Mouse (Mus musculus) stomach, embryonic 14.5 days (tissue): Measurements from ENCODE around the gene 4931428F04Rik. TPM values are rescaled to one million over a fixed set of nuclear protein-coding genes. Genes with fewer than 3 reads are reported as not detected.

ENCODE experiments used
- ATAC-seq: fragments of 200-750 bp; cut with Nextera tagmentation; 2 replicates; pipeline ENCODE4 v1.8.0; 2017; ENCODE audit warnings: low read depth, moderate TSS enrichment; ENCODE audit not compliant: insufficient number of reproducible peaks, insufficient read depth, low FRiP score
- H3K27ac ChIP-seq: fragments of 300-500 bp; sonication (generic); 2 replicates; pipeline ENCODE4 v1.5.1; 2014; ENCODE audit warnings: mild to moderate bottlenecking, low read length, moderate library complexity, mixed read lengths
- H3K27me3 ChIP-seq: fragments of 300-500 bp; sonication (generic); 2 replicates; pipeline ENCODE4 v1.6.1; 2014; ENCODE audit warnings: low read length, control low read depth, mixed read lengths; ENCODE audit not compliant: control insufficient read depth, insufficient read depth
- H3K36me3 ChIP-seq: fragments of 300-500 bp; sonication (generic); 2 replicates; pipeline ENCODE4 v1.6.1; 2014; ENCODE audit warnings: mild to moderate bottlenecking, control low read depth, low read length, moderate library complexity, mixed read lengths; ENCODE audit not compliant: control insufficient read depth, insufficient read depth
- H3K4me1 ChIP-seq: fragments of 300-500 bp; sonication (generic); 2 replicates; pipeline ENCODE4 v1.6.1; 2014; ENCODE audit warnings: low read length, control low read depth, mixed read lengths; ENCODE audit not compliant: control insufficient read depth, insufficient read depth
- H3K4me2 ChIP-seq: fragments of 300-500 bp; sonication (generic); replicated peaks from 2 replicates; pipeline ENCODE4 v1.6.1; 2014; ENCODE audit warnings: low read depth, low read length, control low read depth
- H3K4me3 ChIP-seq: fragments of 300-500 bp; sonication (generic); 2 replicates; pipeline ENCODE4 v1.5.1; 2014; ENCODE audit warnings: low read depth, low read length, control low read depth
- H3K9ac ChIP-seq: fragments of 300-500 bp; sonication (generic); replicated peaks from 2 replicates; pipeline ENCODE4 v1.6.1; 2014; ENCODE audit warnings: low read depth, mild to moderate bottlenecking, control low read depth, low read length, moderate library complexity, mixed read lengths
- H3K9me3 ChIP-seq: fragments of 300-500 bp; sonication (generic); 2 replicates; pipeline ENCODE4 v1.6.1; 2016; ENCODE audit warnings: low read depth, low read length, control low read depth; ENCODE audit not compliant: control insufficient read depth
- WGBS: fragments of 180-500 bp; shearing (Covaris S2); extraction: QIAGEN DNeasy Blood & Tissue Kit; methylation state at CpG from one replicate; pipeline ENCODE4 v1.1.7; 2014; 5-methylcytosine and 5-hydroxymethylcytosine counted together
- polyA plus RNA-seq: library from polyadenylated mRNA; unstranded; fragments of >200 nt; fragmentation: Nextera tagmentation; extraction: Ambion mirVana; gene quantifications from 2 replicates; pipeline ENCODE4 v1.2.1, GENCODE M21; 2014

4931428F04Rik gene
- polyA plus RNA-seq, 1 experiment from 2014 or later = 10.3 TPM

- Histone ChIP-seq H3K4me1 (peaks cover 14% of the 10 kb centered on the region; the same call in 1 of the 2 replicates), H3K4me2 (peak within 1 kb of the TSS; percentile 90), H3K4me3 (peak within 1 kb of the TSS; percentile 56), H3K27me3 (no peaks in the 10 kb centered on the region), H3K9me3 (no peaks in the 10 kb centered on the region), H3K9ac (peak within 1 kb of the TSS; percentile 57), H3K36me3 (peaks cover 39% of the 10 kb centered on the region), H3K27ac (peak within 1 kb of the TSS; percentile 76; the same call in 1 of the 2 replicates)
- ATAC-seq = peak; percentile 91
- WGBS = under 1% methylated on average over 36 of the region's 36 CpGs
Observed at GRCm38 (mm10) chr8:105326141-105326672, 36.5 kb upstream of the 4931428F04Rik start, which contains the start of the genes Lrrc29 and Tmem208. TSS of gene Lrrc29 (minus strand) at chr8:105326278. TSS of gene Tmem208 (plus strand) at chr8:105326354.

GRCm38 (mm10) chr8:105325641-105326093 lies 36.0 kb upstream of the 4931428F04Rik start:
- Histone ChIP-seq H3K4me1 (peaks cover 14% of the 10 kb centered on the region; the same call in 1 of the 2 replicates), H3K36me3 (peaks cover 33% of the 10 kb centered on the region), H3K27ac (peak overlapping the region; percentile 4; the same call in 1 of the 2 replicates), H3K4me2 (peak overlapping the region; percentile 60), H3K9me3 (no peaks in the 10 kb centered on the region), H3K9ac (peak overlapping the region; percentile 57), H3K4me3 (peak overlapping the region; percentile 56), H3K27me3 (no peaks in the 10 kb centered on the region)
- ATAC-seq = peak; percentile 8; the same call in 1 of the 2 replicates
- 0% methylated on average over 12 of the region's 12 CpGs for WGBS

DNA sequence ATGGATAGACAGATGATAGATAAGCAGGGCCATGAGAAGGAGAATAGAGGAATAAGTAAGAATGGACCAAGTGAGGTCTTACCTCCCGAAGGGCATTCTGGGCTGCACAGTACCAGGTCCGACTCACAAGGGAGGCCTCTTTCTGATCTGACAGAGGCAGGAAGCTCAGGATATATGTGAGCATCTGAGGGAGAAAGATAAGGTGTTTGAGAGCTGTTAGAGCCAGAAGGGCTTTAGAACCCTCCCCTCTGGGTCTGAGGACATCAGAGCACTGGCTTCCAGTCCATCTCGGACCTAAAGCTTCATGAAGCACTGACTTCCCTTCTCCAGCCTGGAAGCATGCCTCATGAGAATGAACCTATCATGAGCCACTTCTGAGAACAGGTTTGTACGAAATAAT lies 33.5 kb upstream of the 4931428F04Rik start:
- no peak overlapping the region for H3K4me3 ChIP-seq
- 92% methylated on average over 4 of the region's 4 CpGs for WGBS
- no peak overlapping the region for H3K9ac ChIP-seq
- no peaks in the 10 kb centered on the region for H3K27me3 ChIP-seq
- no peaks in the 10 kb centered on the region for H3K9me3 ChIP-seq
- H3K4me1 ChIP-seq = peaks cover 14% of the 10 kb centered on the region; the same call in 1 of the 2 replicates
- no peak for ATAC-seq
- H3K27ac ChIP-seq = no peak overlapping the region
- H3K36me3 ChIP-seq = peaks cover 15% of the 10 kb centered on the region
- no peak overlapping the region for H3K4me2 ChIP-seq

DNA sequence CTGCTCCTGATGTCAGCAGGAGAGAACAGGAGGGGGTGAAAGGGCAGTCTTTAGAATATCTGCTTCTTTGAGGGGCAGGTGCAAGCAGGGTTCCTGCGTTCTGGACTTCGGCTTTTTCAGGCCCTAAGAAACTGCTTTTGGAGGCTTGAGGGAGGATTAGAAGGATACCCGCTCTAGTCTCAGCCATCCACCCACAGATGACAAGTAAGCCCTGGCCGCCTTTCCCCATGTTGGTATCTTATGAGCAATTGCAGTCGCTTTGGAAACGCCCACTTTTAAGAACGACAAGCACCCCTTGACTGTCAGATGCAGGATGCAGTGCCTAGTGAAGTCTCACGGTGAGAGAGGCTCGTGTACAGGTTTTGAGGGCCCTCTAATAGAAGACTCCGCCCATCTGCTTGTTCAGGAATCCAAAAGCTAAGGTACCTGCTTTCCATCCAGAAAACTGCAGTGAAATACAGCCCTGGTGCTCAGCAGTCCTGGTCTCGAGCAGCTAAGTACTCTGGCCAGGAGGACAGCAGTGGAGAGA lies 29.1 kb upstream of the 4931428F04Rik start:
- Histone ChIP-seq H3K9me3 (no peaks in the 10 kb centered on the region), H3K9ac (no peak overlapping the region), H3K4me1 (no peaks in the 10 kb centered on the region), H3K27ac (no peak overlapping the region), H3K4me2 (no peak overlapping the region), H3K27me3 (no peaks in the 10 kb centered on the region), H3K36me3 (peaks cover 19% of the 10 kb centered on the region), H3K4me3 (no peak overlapping the region)
- ATAC-seq = no peak
- WGBS = 82% methylated on average over 11 of the region's 11 CpGs

DNA sequence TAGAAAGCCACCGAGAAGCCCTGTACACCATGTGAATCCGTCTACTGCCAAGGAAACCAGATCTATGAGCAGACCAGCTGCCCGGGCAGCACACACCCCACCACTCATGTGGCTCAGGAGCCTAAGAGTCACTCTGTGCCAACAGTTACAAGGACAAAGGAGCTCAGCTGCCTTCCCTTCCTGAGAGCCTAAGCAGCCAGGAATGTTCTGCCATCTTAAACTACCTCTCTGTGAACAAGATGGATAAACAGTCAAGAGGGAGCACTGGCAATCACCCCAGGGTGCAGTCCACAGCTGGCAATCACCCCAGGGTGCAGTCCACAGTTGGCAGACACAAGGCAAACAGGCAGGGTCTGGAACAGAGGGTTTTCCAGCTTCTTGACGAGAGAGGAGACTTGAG lies 28.3 kb upstream of the 4931428F04Rik start:
- Histone ChIP-seq H3K4me1 (no peaks in the 10 kb centered on the region), H3K9ac (no peak overlapping the region), H3K4me2 (no peak overlapping the region), H3K36me3 (peaks cover 26% of the 10 kb centered on the region), H3K27ac (no peak overlapping the region), H3K9me3 (no peaks in the 10 kb centered on the region), H3K4me3 (no peak overlapping the region), H3K27me3 (no peaks in the 10 kb centered on the region)
- 96% methylated on average over 4 of the region's 4 CpGs for WGBS
- ATAC-seq = no peak

- ATAC-seq = 0 out of 2 replicates have a peak, but pooled peaks have one; percentile 24
- no peaks in the 10 kb centered on the region for H3K27me3 ChIP-seq
Observed at GRCm38 (mm10) chr8:105315073-105315769, 25.6 kb upstream of the 4931428F04Rik start.

GRCm38 (mm10) chr8:105313622-105314402 lies 24.1 kb upstream of the 4931428F04Rik start:
- H3K4me2 ChIP-seq = no peak overlapping the region
- H3K9ac ChIP-seq = no peak overlapping the region
- 79% methylated on average over 9 of the region's 9 CpGs for WGBS
- no peak overlapping the region for H3K27ac ChIP-seq
- H3K9me3 ChIP-seq = no peaks in the 10 kb centered on the region
- peaks cover 24% of the 10 kb centered on the region for H3K36me3 ChIP-seq
- no peaks in the 10 kb centered on the region for H3K4me1 ChIP-seq
- no peak overlapping the region for H3K4me3 ChIP-seq
- ATAC-seq = no peak
- no peaks in the 10 kb centered on the region for H3K27me3 ChIP-seq

More at GRCm38 (mm10) chr8:105315073-105315769, 25.6 kb upstream of the 4931428F04Rik start:
- peaks cover 26% of the 10 kb centered on the region for H3K36me3 ChIP-seq
- H3K4me2 ChIP-seq = no peak overlapping the region
- no peak overlapping the region for H3K4me3 ChIP-seq
- H3K4me1 ChIP-seq = no peaks in the 10 kb centered on the region
- H3K9me3 ChIP-seq = no peaks in the 10 kb centered on the region
- H3K27ac ChIP-seq = no peak overlapping the region
- H3K9ac ChIP-seq = no peak overlapping the region
- 90% methylated on average over 18 of the region's 18 CpGs for WGBS

DNA sequence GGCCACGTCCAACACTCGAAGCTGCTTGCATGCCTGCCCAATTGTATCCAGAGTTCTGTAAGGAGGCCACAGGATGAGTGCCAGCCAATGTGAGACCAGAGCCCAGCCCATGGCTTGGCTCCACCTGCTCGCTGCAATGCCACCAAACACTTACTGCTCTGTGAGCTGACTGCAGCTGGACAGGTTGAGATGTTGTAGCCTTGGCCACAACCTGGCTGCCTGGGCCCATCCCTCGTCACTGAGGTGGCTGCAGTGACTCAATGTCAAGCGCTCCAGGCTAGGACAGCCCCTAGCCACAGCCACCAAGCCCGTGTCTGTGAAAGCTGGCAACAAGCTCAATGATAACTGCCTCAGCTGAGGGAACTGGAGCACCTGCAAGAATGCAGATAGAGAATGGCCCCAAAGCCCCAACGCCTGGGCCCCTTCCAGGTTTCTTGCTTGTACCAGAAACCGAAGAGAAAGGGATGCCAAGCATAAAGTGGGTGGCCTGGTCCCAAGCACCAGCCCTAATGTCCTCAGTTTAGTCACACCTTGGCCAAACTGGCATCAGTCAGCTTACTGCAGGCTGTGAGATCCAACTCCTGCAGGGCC lies 23.3 kb upstream of the 4931428F04Rik start:
- no peaks in the 10 kb centered on the region for H3K27me3 ChIP-seq
- no peak overlapping the region for H3K4me2 ChIP-seq
- no peak overlapping the region for H3K9ac ChIP-seq
- ATAC-seq = no peak
- H3K4me1 ChIP-seq = no peaks in the 10 kb centered on the region
- no peaks in the 10 kb centered on the region for H3K9me3 ChIP-seq
- 88% methylated on average over 8 of the region's 8 CpGs for whole genome bisulfite sequencing
- no peak overlapping the region for H3K27ac ChIP-seq
- H3K36me3 ChIP-seq = peaks cover 27% of the 10 kb centered on the region
- H3K4me3 ChIP-seq = no peak overlapping the region
